Mouse (Mus musculus): ENCODE results near the gene Grm5.

Grm5 gene

GRCm38 (mm10) chr7:88159542-88160241 lies 575.7 kb downstream of the Grm5 start:
- in situ Hi-C loops (cut with MseI, MboI): no loop called here

DNA sequence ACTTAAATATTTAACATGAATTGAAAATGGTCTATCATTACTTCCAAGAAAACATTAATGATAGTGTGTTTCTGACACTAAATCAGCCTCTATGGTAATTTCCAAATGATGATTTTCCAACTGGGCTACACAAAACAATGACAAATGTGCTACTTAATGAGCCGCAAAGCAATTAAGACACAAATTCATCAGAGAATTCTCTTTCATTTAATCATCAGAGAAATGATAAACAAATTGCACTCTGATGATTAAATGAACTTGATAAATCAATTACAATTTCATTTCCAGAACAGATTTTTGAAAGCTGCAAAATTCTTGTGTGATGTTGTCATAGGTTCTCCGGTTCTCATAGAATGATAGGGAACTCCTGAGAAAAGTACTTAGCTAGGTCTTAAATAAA lies 577.6 kb downstream of the Grm5 start:
- in situ Hi-C loops (cut with MseI, MboI): no loop called here

Measured in mouse trophoblast stem cell (cell line).